Mouse (Mus musculus) small intestine, adult 2 months (tissue): ENCODE measurements around the gene 3110040M04Rik.

ENCODE experiments used
- CTCF ChIP-seq: fragments of 200-500 bp; IDR thresholded peaks from 2 replicates; pipeline ENCODE4 v1.5.1; 2012; ENCODE audit warnings: low read depth, mild to moderate bottlenecking, control low read depth, inconsistent platforms, low read length, moderate library complexity, mixed read lengths; ENCODE audit not compliant: insufficient replicate concordance, insufficient read length; ENCODE audit errors: extremely low read depth
- POLR2A ChIP-seq: fragments of 200-500 bp; IDR thresholded peaks from 2 replicates; pipeline ENCODE4 v1.6.1; 2012; ENCODE audit warnings: low read depth, mild to moderate bottlenecking, control low read depth, inconsistent platforms, low read length, moderate library complexity

GRCm38 (mm10) chr1:151250529-151251193 is 46.7 kb downstream of the 3110040M04Rik start:
- TF ChIP-seq CTCF (no peak), POLR2A (no peak)
